Mouse (Mus musculus) cerebellum, postnatal 14 days (tissue): ENCODE results near the gene Mob2.

Experiments
- DNase-seq, 2 experiments: peaks; one replicate each; pipeline ENCODE4 v3.0.0; 2021; ENCODE audit warnings: mixed read lengths in 2 of 2

Gene Mob2

GRCm38 (mm10) chr7:142079365-142079764, 18.5 kb upstream of the Mob2 start:
- no peak for DNase-seq

- DNase-seq = no peak
These were observed 16.3 kb upstream of the Mob2 start for GRCm38 (mm10) chr7:142077138-142077537.

- DNase-seq = no peak
These were observed 13.5 kb upstream of the Mob2 start for GRCm38 (mm10) chr7:142074146-142074886.

DNA sequence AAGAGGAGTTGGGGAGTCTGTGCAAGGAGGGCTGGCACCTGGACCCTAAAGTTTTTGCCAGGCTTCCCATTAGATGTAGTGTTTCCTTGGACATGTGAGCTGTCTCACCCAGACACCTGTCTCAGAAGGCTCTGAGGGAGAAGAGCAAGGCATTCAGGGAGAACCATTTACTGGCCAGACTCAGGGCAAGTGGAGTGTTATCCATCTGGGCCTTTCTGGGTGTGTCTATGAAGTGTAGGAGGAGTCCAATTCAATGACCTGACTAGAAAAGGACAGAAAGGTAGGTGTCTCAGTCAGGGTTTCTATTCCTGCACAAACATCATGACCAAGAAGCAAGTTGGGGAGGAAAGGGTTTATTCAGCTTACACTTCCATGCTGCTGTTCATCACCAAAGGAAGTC, 10.9 kb upstream of the Mob2 start:
- no peak for DNase-seq

DNA sequence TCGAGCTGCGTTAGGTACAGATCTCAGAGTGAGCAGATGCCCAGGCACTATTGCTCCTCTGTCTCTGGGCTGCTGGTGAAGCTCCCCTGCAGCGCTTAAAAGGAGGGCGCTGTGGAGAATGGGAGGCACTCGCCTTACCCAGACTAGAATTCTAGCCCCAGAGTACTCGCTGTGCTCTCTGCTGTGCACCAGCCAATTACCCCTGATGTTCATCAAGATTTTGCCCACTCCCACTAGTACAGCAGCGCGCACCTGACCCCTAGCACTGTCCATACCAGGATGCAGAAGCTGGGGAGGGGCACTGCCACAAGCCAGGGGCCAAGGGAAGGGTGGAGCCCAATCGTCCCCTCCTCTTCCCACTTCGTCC, 10.3 kb upstream of the Mob2 start:
- DNase-seq = no peak

DNA sequence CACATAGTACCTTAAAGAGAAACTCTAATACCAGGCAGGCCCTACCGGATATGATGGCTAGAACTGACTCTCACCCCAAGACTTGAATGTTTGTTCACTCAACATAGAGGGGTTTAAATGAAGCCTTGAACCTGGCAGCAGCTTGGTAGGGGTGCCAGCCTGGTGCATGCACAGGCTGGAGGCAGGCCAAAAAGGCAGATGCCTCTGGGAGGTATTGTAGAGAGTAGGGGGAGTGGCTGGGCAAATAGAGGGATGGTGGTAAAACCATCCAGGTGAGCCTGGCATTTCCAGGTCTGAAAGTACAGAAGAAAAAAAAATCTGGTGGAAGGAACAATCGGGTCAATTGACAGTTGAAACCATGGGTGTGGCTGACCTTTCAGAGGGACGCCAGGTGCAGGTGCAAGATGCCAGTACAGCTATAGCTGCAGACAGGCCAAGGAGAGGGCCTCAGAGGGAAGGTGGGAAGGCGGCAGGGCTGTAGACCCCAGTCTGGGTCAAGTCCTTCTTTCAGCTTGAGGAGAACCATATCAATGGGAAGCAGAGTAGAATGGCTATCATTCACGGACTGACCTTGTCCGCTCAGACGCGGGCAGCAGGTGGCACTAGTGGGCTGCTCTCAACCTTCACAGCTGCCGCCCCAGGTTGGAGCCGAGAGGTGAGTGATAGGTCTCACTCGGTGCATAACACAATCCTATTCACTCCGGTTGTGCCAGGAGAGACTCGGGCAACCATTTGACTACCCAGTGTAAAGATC, 9.8 kb upstream of the Mob2 start:
- DNase-seq = peak; percentile 93 to 95

DNA sequence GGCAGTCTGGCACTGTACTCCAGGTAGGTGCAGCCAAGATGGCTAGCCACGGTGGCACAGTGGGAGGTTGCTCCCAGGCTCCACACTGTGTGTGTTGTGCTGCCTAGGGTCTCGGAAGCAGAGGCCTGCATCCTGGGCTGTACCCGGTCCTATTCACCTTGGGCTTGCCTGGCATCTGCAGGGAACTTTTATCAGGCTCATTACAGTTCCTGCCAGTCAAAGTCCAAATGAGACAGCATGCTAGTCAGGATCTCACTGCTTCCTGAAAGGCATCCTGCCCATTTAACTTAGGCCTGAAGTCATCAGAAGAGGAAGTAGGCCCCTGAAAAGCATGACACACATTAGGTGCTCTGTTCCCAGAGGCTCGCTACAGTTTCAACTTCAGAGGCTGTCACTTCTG, 7.6 kb upstream of the Mob2 start:
- DNase-seq = no peak

- DNase-seq = no peak
These were observed 507 bp downstream of the Mob2 start for GRCm38 (mm10) chr7:142060185-142060930.

GRCm38 (mm10) chr7:142059024-142059423, 1.8 kb downstream of the Mob2 start:
- no peak for DNase-seq

DNA sequence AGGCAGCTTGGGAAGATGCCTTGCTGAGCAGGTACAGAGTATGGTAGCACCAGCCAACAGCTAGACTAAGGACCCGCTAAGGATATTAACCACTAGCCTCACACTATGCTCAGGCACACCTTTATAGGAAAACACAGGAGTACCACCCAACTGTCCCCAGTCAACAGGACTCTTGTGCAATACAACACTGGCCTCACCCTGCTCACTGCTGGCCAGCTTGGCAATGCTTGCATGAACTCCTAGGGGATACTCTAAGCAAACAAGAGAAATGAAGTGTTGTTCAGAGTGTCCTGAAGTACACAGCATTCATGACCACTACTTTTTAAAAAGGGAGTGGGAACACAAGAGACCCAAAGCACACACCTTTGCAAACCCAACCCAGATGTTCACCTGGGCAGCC, 3.7 kb downstream of the Mob2 start:
- DNase-seq = no peak

DNA sequence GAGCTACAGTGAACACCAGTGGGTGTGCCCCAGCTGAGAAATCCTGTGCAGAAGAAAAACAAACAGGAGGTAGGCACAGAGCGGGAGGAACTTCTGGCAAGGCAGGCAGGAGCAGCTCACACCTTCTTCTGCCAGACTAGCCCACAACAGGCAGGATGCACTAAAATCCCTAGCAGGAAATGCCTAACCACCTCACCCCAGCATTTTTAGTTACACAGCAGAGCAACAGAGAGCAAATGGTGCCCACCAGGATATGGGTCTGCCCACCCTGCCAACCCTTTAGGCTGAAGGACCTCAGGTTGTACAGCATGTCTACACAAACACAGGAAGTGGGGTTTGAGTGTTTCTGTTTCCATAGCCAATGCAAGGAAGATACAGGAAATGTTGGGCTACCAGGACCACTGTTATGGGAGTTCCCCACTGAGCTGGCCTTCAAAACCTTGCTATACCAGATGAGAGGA, 4.2 kb downstream of the Mob2 start:
- no peak for DNase-seq

GRCm38 (mm10) chr7:142055431-142055830, 5.4 kb downstream of the Mob2 start:
- DNase-seq = no peak

DNA sequence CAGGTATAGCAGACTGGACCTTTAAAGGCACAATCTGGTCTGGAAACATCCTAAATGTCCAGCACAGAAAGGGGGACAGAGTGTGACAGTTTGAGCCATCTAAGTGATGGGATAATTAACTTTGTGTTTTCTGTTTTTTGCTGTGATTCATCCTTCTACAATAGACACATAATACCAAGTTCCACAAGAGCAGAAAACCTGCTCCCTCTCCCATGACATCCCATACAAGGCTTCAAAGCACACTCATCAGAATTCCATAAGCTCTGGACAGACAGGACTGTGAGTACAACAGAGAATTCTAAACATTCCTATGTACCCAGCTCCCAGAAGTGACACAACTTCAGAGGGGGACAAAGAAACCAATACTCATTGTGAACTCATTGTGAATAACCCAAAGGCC, 10.3 kb downstream of the Mob2 start:
- no peak for DNase-seq

GRCm38 (mm10) chr7:142045932-142046331, 14.9 kb downstream of the Mob2 start:
- no peak for DNase-seq

GRCm38 (mm10) chr7:142045344-142045743, 15.5 kb downstream of the Mob2 start:
- DNase-seq = no peak

- DNase-seq = no peak
These were observed 20.1 kb downstream of the Mob2 start for GRCm38 (mm10) chr7:142040756-142041155.

DNA sequence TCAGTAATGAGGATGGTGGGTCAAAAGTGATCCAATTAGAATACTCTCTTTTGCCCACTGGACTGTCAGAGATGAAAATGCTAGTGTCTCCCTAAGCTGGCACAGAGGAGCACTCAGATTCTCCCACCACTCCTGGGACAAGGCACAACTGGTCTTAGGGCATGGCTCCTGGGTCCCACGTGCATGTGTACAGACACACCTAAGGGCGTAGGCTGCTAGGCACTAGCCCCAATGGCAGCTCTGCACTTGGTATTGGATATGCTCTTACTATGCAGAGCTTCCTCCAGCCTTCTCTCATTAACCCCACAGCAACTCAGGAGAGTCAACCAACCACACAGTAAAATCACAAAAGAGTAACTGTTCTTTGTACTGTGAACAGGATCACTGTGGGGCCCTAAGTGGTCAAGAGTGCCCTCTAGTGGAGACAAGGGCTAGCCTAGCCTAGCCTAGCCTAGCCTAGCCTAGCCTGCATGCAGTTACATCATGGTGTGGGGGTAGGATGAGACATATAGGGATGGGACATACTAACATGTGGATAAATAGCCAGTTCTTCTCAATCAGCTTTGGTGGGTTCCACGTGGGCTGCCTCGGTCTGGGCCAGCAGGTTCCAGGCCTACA, 23.2 kb downstream of the Mob2 start:
- peak; percentile 77 to 80 for DNase-seq

GRCm38 (mm10) chr7:142035048-142035811, 25.6 kb downstream of the Mob2 start:
- DNase-seq = no peak

GRCm38 (mm10) chr7:142034198-142034597, 26.7 kb downstream of the Mob2 start:
- DNase-seq = peak; percentile 77 to 79

DNA sequence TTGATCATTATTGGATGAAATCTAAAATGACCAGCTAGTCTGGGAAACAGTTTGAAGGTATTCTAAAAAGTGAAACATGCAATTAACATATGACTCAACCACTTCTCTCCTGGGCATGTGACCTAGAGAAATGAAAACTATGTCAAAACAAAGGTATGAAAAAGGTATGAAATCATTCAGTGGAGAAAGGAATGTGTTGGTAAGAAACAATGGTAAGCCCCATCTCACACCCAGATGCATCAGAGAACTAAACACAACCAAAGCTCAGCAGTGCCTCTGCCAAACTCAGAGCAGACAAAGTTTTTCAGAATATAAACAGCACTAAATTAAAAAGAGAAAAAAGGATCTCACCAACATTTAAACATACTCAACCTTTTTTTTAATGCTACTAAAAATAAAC, 30.8 kb downstream of the Mob2 start:
- no peak for DNase-seq

DNA sequence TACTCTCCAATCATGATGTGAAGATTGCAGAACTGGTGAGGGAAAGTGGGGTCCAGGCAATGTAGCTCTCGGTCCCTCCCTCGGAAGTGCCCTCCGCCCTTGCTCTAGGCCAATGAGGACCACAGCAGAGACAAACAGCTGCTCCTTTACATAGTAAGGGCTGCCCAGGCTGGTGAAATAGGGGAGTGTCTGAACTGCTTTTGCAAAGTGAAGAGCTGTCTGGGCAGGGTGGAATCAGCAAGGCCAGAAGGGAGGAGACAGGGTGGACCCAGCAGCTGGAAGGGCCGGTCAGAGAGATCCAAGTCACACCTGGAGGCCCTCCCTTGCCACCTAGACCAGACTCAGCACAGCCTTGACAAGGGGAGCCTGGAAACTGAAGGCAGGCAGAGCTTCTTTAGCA, 34.9 kb downstream of the Mob2 start:
- DNase-seq = no peak

DNA sequence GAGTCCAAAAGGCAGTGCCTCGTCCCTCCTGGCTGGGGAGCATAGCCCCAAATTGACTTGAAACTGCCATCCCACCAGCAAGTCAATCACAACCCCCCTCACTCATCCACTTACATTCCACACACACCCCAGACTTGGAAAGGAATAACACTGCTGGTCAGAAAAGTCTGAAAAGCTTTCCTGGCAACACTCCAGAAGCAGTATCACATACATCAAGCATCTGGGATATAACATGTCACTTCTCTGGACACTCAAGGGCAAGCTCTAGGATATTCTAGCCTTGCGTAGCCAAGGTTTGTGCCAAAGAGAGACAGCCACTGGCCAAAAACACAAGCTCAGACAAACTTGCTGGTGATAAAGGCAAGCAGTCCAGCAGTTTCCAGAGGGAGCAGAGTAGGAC, 35.7 kb downstream of the Mob2 start:
- no peak for DNase-seq
